Mouse (Mus musculus): ENCODE results near the gene Fam57a. TPM values are rescaled to one million over a fixed set of nuclear protein-coding genes. Genes with fewer than 3 reads are reported as not detected.

Fam57a gene
- 14.5 and 15.2 TPM in 2 replicates for polyA plus RNA-seq (2015; fragmentation: Nextera tagmentation; extraction: Ambion mirVana)

- TF ChIP-seq CTCF (IDR thresholded peaks at IDR 0.05; ENCODE audit: low read depth), result no peak
- H3K4me1 ChIP-seq (replicated peaks; ENCODE audit: insufficient read depth, low read length), result peaks cover 5% of the 10 kb centered on the region
- peak within 1 kb of the TSS; percentile 77 for H3K9ac ChIP-seq (ENCODE audit: low read depth, low read length)
- peak within 1 kb of the TSS; percentile 92 for H3K4me3 ChIP-seq (replicated peaks; ENCODE audit: low read depth, low read length)
- under 1% methylated on average over 37 of the region's 37 CpGs for WGBS
- H3K4me2 ChIP-seq (ENCODE audit: low read length), result peak within 1 kb of the TSS; percentile 94
- peak within 1 kb of the TSS; percentile 85 for H3K27ac ChIP-seq
- no peaks in the 10 kb centered on the region for H3K9me3 ChIP-seq (replicated peaks; ENCODE audit: low read length)
- ATAC-seq (replicated peaks; ENCODE audit: low FRiP score, low read depth), result peak; percentile 86
- no peaks in the 10 kb centered on the region for H3K27me3 ChIP-seq (ENCODE audit: insufficient read depth, low read length)
- peak; percentile 90 for DNase-seq (ENCODE audit: low spot score)
- H3K36me3 ChIP-seq (ENCODE audit: insufficient read depth, low read length), result no peaks in the 10 kb centered on the region
Measured at GRCm38 (mm10) chr11:76179495-76180145, at the start of gene Fam57a, which contains the start of gene Vps53. Fam57a (plus strand) TSS chr11:76179671. Vps53 (minus strand) TSS chr11:76179647.

GRCm38 (mm10) chr11:76130859-76131258 is 48.6 kb upstream of the Fam57a start:
- H3K4me1 ChIP-seq (replicated peaks; ENCODE audit: insufficient read depth, low read length), result no peaks in the 10 kb centered on the region
- no peak overlapping the region for H3K4me3 ChIP-seq (replicated peaks; ENCODE audit: low read depth, low read length)
- ATAC-seq (replicated peaks; ENCODE audit: low FRiP score, low read depth), result no peak
- no peak overlapping the region for H3K9ac ChIP-seq (ENCODE audit: low read depth, low read length)
- peaks cover 5% of the 10 kb centered on the region; the same call in 1 of the 2 replicates for H3K36me3 ChIP-seq (ENCODE audit: insufficient read depth, low read length)
- no peak overlapping the region for H3K4me2 ChIP-seq (ENCODE audit: low read length)
- no peaks in the 10 kb centered on the region for H3K27me3 ChIP-seq (ENCODE audit: insufficient read depth, low read length)
- no peak for TF ChIP-seq CTCF (IDR thresholded peaks at IDR 0.05; ENCODE audit: low read depth)
- DNase-seq (ENCODE audit: low spot score), result peak; percentile 57
- H3K9me3 ChIP-seq (replicated peaks; ENCODE audit: low read length), result no peaks in the 10 kb centered on the region
- 0 out of 2 replicates have a peak overlapping the region, but pooled peaks have one; percentile 8 for H3K27ac ChIP-seq
- WGBS, result 77% methylated on average over 5 of the region's 5 CpGs

- TF ChIP-seq CTCF (IDR thresholded peaks at IDR 0.05; ENCODE audit: low read depth), result no peak
- Histone ChIP-seq H3K36me3 (ENCODE audit: insufficient read depth, low read length) (peaks cover 7% of the 10 kb centered on the region; the same call in 1 of the 2 replicates), H3K4me2 (ENCODE audit: low read length) (no peak overlapping the region), H3K9ac (ENCODE audit: low read depth, low read length) (no peak overlapping the region), H3K4me3 (replicated peaks; ENCODE audit: low read depth, low read length) (no peak overlapping the region), H3K27ac (no peak overlapping the region), H3K27me3 (ENCODE audit: insufficient read depth, low read length) (no peaks in the 10 kb centered on the region), H3K9me3 (replicated peaks; ENCODE audit: low read length) (no peaks in the 10 kb centered on the region), H3K4me1 (replicated peaks; ENCODE audit: insufficient read depth, low read length) (no peaks in the 10 kb centered on the region)
- ATAC-seq (replicated peaks; ENCODE audit: low FRiP score, low read depth), result no peak
- WGBS, result 79% methylated on average over 7 of the region's 7 CpGs
- DNase-seq (ENCODE audit: low spot score), result no peak
Measured at GRCm38 (mm10) chr11:76135641-76136437, 43.6 kb upstream of the Fam57a start.

DNA sequence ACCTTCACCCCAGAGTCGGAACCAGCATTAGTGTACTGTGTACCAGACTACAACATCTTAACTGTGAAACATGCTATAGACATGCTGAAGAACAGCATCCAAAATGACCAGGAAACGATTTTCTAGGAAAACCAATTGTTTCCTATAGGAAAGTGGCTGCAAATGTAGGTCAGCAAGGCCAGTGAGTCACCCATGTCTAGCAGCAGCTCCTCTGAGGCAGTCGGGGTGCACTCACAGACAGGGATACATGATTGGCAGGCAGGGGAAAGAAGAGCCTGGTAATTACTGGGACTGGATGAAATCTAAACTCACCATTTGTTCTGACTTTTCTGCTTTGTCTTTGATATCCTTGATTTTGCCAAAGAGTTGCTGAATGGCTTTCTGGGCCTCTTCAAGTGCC is 41.5 kb upstream of the Fam57a start:
- Histone ChIP-seq H3K4me1 (replicated peaks; ENCODE audit: insufficient read depth, low read length) (no peaks in the 10 kb centered on the region), H3K9ac (ENCODE audit: low read depth, low read length) (no peak overlapping the region), H3K9me3 (replicated peaks; ENCODE audit: low read length) (no peaks in the 10 kb centered on the region), H3K36me3 (ENCODE audit: insufficient read depth, low read length) (peaks cover 7% of the 10 kb centered on the region; the same call in 1 of the 2 replicates), H3K4me2 (ENCODE audit: low read length) (no peak overlapping the region), H3K27ac (no peak overlapping the region), H3K4me3 (replicated peaks; ENCODE audit: low read depth, low read length) (no peak overlapping the region), H3K27me3 (ENCODE audit: insufficient read depth, low read length) (no peaks in the 10 kb centered on the region)
- no peak for TF ChIP-seq CTCF (IDR thresholded peaks at IDR 0.05; ENCODE audit: low read depth)
- WGBS, result 76% methylated on average over 3 of the region's 3 CpGs
- DNase-seq (ENCODE audit: low spot score) (no peak), ATAC-seq (replicated peaks; ENCODE audit: low FRiP score, low read depth) (no peak)

GRCm38 (mm10) chr11:76144386-76144785 is 35.1 kb upstream of the Fam57a start:
- ATAC-seq (replicated peaks; ENCODE audit: low FRiP score, low read depth), result no peak
- H3K9ac ChIP-seq (ENCODE audit: low read depth, low read length), result no peak overlapping the region
- H3K27ac ChIP-seq, result no peak overlapping the region
- H3K27me3 ChIP-seq (ENCODE audit: insufficient read depth, low read length), result no peaks in the 10 kb centered on the region
- H3K4me2 ChIP-seq (ENCODE audit: low read length), result no peak overlapping the region
- WGBS, result 91% methylated on average over 8 of the region's 8 CpGs
- no peaks in the 10 kb centered on the region for H3K36me3 ChIP-seq (ENCODE audit: insufficient read depth, low read length)
- no peak for TF ChIP-seq CTCF (IDR thresholded peaks at IDR 0.05; ENCODE audit: low read depth)
- no peak overlapping the region for H3K4me3 ChIP-seq (replicated peaks; ENCODE audit: low read depth, low read length)
- DNase-seq (ENCODE audit: low spot score), result no peak
- H3K4me1 ChIP-seq (replicated peaks; ENCODE audit: insufficient read depth, low read length), result no peaks in the 10 kb centered on the region
- H3K9me3 ChIP-seq (replicated peaks; ENCODE audit: low read length), result no peaks in the 10 kb centered on the region

- no peak for DNase-seq (ENCODE audit: low spot score)
Measured at GRCm38 (mm10) chr11:76145169-76145568, 34.3 kb upstream of the Fam57a start.

More at GRCm38 (mm10) chr11:76145169-76145568, 34.3 kb upstream of the Fam57a start:
- no peak overlapping the region for H3K4me3 ChIP-seq (replicated peaks; ENCODE audit: low read depth, low read length)
- no peak overlapping the region for H3K9ac ChIP-seq (ENCODE audit: low read depth, low read length)
- 97% methylated on average over 1 of the region's 1 CpGs for WGBS
- ATAC-seq (replicated peaks; ENCODE audit: low FRiP score, low read depth), result no peak
- H3K27me3 ChIP-seq (ENCODE audit: insufficient read depth, low read length), result no peaks in the 10 kb centered on the region
- no peak overlapping the region for H3K4me2 ChIP-seq (ENCODE audit: low read length)
- no peak overlapping the region for H3K27ac ChIP-seq
- no peak for TF ChIP-seq CTCF (IDR thresholded peaks at IDR 0.05; ENCODE audit: low read depth)
- H3K4me1 ChIP-seq (replicated peaks; ENCODE audit: insufficient read depth, low read length), result no peaks in the 10 kb centered on the region
- no peaks in the 10 kb centered on the region for H3K36me3 ChIP-seq (ENCODE audit: insufficient read depth, low read length)
- H3K9me3 ChIP-seq (replicated peaks; ENCODE audit: low read length), result no peaks in the 10 kb centered on the region
